Mouse (Mus musculus) spleen, adult 2 months (tissue): ENCODE measurements around the gene Zfp831. TPM values are rescaled to one million over a fixed set of nuclear protein-coding genes. Genes with fewer than 3 reads are reported as not detected.

ENCODE experiments used
- DNase-seq, 2 experiments: peaks; one replicate each; pipeline versions ENCODE4 v3.0.0 to v3.0.0-alpha.2; 2012 to 2021; ENCODE audit warnings: low spot score in 2 of 2, low read depth in 1 of 2
- H3K27ac ChIP-seq: fragments of 200-500 bp; 2 replicates; pipeline ENCODE4 v1.5.1; 2012; ENCODE audit warnings: low read length, inconsistent platforms; ENCODE audit not compliant: insufficient read depth
- H3K27me3 ChIP-seq: fragments of 200-500 bp; 2 replicates; pipeline ENCODE4 v1.6.1; 2012; ENCODE audit warnings: mild to moderate bottlenecking, moderate library complexity, low read length, inconsistent platforms; ENCODE audit not compliant: control insufficient read depth, insufficient read depth
- H3K36me3 ChIP-seq: fragments of 200-500 bp; 2 replicates; pipeline ENCODE4 v1.6.1; 2012; ENCODE audit warnings: mild to moderate bottlenecking, low read length, inconsistent platforms; ENCODE audit not compliant: control insufficient read depth, insufficient read depth
- H3K4me1 ChIP-seq: fragments of 200-500 bp; 2 replicates; pipeline ENCODE4 v1.6.1; 2011; ENCODE audit warnings: inconsistent platforms; ENCODE audit not compliant: control insufficient read depth, insufficient read depth, insufficient read length
- H3K4me3 ChIP-seq: fragments of 200-500 bp; 2 replicates; pipeline ENCODE4 v1.5.1; 2011; ENCODE audit warnings: mild to moderate bottlenecking, inconsistent platforms; ENCODE audit not compliant: insufficient read depth, insufficient read length; ENCODE audit errors: extremely low read depth
- CTCF ChIP-seq: fragments of 200-500 bp; IDR thresholded peaks from 2 replicates; pipeline ENCODE4 v1.5.1; 2011; ENCODE audit warnings: mild to moderate bottlenecking, inconsistent platforms; ENCODE audit not compliant: insufficient read depth, insufficient read length, insufficient replicate concordance; ENCODE audit errors: extremely low read depth
- POLR2A ChIP-seq: fragments of 200-500 bp; IDR thresholded peaks from 2 replicates; pipeline ENCODE4 v1.6.1; 2011; ENCODE audit warnings: low read depth, low read length, inconsistent platforms
- WGBS: fragments of 180-500 bp; shearing (Covaris S2); methylation state at CpG from one replicate; pipeline ENCODE4 v1.1.7; 2018; 5-methylcytosine and 5-hydroxymethylcytosine counted together
- polyA plus RNA-seq: library from polyadenylated mRNA; depleted of rRNA; stranded (reverse); fragments of >200 nt; gene quantifications from 2 replicates; pipeline ENCODE4 v1.2.3, GENCODE M21; 2012

The Zfp831 gene
- polyA plus RNA-seq, 1 experiment: 6.7 TPM

- Histone ChIP-seq H3K27ac (no peak overlapping the region), H3K36me3 (no peaks in the 10 kb centered on the region), H3K4me1 (no peaks in the 10 kb centered on the region), H3K27me3 (no peaks in the 10 kb centered on the region), H3K4me3 (no peak overlapping the region)
- no peak for DNase-seq
- TF ChIP-seq POLR2A (no peak), CTCF (no peak)
These were observed 72.6 kb downstream of the Zfp831 start for GRCm38 (mm10) chr2:174715938-174716337.

GRCm38 (mm10) chr2:174717857-174718256 lies 74.5 kb downstream of the Zfp831 start:
- WGBS: 90% methylated on average over 4 of the region's 4 CpGs
- no peak for DNase-seq
- no peaks in the 10 kb centered on the region for H3K27me3 ChIP-seq
- H3K27ac ChIP-seq: no peak overlapping the region
- no peaks in the 10 kb centered on the region for H3K36me3 ChIP-seq
- H3K4me1 ChIP-seq: no peaks in the 10 kb centered on the region
- TF ChIP-seq CTCF: no peak
- no peak for TF ChIP-seq POLR2A
- H3K4me3 ChIP-seq: no peak overlapping the region

- Histone ChIP-seq H3K4me1 (no peaks in the 10 kb centered on the region), H3K4me3 (no peak overlapping the region), H3K27me3 (no peaks in the 10 kb centered on the region), H3K27ac (no peak overlapping the region), H3K36me3 (no peaks in the 10 kb centered on the region)
- no peak for TF ChIP-seq CTCF
- TF ChIP-seq POLR2A: no peak
- 89% methylated on average over 10 of the region's 10 CpGs for WGBS
- DNase-seq: no peak
These were observed 83.9 kb downstream of the Zfp831 start for GRCm38 (mm10) chr2:174727114-174727823.

- H3K4me1 ChIP-seq: no peaks in the 10 kb centered on the region
- H3K4me3 ChIP-seq: no peak overlapping the region
- TF ChIP-seq CTCF (no peak), POLR2A (no peak)
- no peak for DNase-seq
- no peaks in the 10 kb centered on the region for H3K36me3 ChIP-seq
- 88% methylated on average over 5 of the region's 5 CpGs for WGBS
- H3K27me3 ChIP-seq: no peaks in the 10 kb centered on the region
- H3K27ac ChIP-seq: no peak overlapping the region
These were observed 88.6 kb downstream of the Zfp831 start for GRCm38 (mm10) chr2:174731939-174732338.

DNA sequence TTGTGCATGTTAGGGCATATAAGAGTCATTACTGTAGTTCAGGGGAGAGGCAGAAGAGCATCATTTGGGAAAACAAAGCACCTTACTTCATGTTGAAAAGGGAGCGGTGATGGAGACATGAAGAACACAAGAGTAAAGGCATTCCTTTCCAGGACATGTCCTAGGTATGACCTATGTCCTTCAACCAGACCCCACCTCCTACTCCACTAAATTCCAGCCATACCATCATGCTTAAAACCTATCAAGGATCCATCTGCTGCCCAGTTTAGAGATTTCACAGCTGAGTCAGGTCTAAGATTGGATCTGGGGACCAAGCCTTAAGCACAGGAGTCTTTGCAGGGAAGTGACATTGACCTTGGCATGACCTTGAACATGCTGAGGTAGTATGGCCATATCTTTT lies 91.9 kb downstream of the Zfp831 start:
- TF ChIP-seq POLR2A (no peak), CTCF (no peak)
- no peak overlapping the region for H3K27ac ChIP-seq
- H3K4me1 ChIP-seq: no peaks in the 10 kb centered on the region
- DNase-seq: no peak
- no peak overlapping the region for H3K4me3 ChIP-seq
- H3K27me3 ChIP-seq: no peaks in the 10 kb centered on the region
- 97% methylated on average over 1 of the region's 1 CpGs for WGBS
- no peaks in the 10 kb centered on the region for H3K36me3 ChIP-seq

DNA sequence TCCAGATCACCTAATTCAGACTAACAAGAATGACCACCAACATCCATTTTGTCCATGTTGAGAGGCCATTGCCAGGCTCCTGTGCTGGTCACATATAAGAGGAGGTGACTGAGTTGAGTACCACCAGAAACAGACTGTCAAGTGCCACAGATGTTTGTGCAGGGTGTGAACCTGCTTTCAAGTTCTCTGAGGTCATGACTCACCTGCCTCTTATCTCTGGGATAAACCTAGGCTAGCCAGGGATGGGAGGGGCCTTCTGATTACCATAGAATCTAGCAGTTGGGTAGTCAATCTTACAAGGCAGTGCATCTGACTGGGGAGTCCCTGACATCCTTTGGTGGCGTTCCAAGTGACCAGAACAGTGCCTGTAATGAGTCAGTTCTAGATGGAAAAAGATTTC lies 103.8 kb downstream of the Zfp831 start:
- 86% methylated on average over 1 of the region's 1 CpGs for WGBS
- no peak overlapping the region for H3K27ac ChIP-seq

DNA sequence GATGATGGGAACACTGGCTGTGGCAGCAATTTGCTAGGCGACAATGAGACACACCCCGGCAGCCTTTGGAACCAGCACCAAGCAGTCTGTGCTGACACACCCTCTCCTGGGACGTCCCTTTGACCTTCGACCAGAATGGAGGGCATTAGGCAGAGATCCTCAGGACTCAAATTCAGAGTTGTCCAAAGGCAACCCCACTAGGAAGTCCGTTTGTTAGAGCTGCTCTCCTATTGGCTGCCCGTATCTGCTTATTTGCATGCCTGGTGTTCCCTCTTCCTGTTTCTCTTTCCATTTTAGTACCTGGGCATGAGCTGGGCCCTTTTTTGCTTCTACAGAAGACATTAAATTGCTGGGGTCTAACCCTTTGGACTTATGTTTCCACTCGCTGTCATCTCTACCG lies 105.0 kb downstream of the Zfp831 start:
- no peak for DNase-seq
- no peaks in the 10 kb centered on the region for H3K27me3 ChIP-seq
- no peaks in the 10 kb centered on the region for H3K4me1 ChIP-seq
- no peak for TF ChIP-seq CTCF
- no peak for TF ChIP-seq POLR2A
- no peaks in the 10 kb centered on the region for H3K36me3 ChIP-seq
- WGBS: 81% methylated on average over 8 of the region's 8 CpGs
- no peak overlapping the region for H3K27ac ChIP-seq
- no peak overlapping the region for H3K4me3 ChIP-seq

More for the DNA sequence above, 103.8 kb downstream of the Zfp831 start:
- no peaks in the 10 kb centered on the region for H3K4me1 ChIP-seq
- no peaks in the 10 kb centered on the region for H3K36me3 ChIP-seq
- TF ChIP-seq POLR2A: no peak
- H3K4me3 ChIP-seq: no peak overlapping the region
- no peak for DNase-seq
- H3K27me3 ChIP-seq: no peaks in the 10 kb centered on the region
